Mouse (Mus musculus) embryonic fibroblast, embryonic 13.5 days (primary cell): ENCODE data around the gene BC049715.

Experiments
- CTCF ChIP-seq: IDR thresholded peaks from 2 replicates; pipeline ENCODE4 v1.5.1; 2011; ENCODE audit warnings: mild to moderate bottlenecking, control low read depth, low read length, moderate library complexity, borderline replicate concordance; ENCODE audit not compliant: insufficient read depth
- POLR2A ChIP-seq: IDR thresholded peaks from 2 replicates; pipeline ENCODE4 v1.6.1; 2011; ENCODE audit warnings: low read depth, mild to moderate bottlenecking, control low read depth, low read length, moderate library complexity

- TF ChIP-seq CTCF = no peak
- TF ChIP-seq POLR2A = no peak
These were observed 20.6 kb upstream of the BC049715 start for GRCm38 (mm10) chr6:136806819-136807218.
